Comparison of ENCODE assay signal across 10 mouse cellular contexts in the genomic region with DNA sequence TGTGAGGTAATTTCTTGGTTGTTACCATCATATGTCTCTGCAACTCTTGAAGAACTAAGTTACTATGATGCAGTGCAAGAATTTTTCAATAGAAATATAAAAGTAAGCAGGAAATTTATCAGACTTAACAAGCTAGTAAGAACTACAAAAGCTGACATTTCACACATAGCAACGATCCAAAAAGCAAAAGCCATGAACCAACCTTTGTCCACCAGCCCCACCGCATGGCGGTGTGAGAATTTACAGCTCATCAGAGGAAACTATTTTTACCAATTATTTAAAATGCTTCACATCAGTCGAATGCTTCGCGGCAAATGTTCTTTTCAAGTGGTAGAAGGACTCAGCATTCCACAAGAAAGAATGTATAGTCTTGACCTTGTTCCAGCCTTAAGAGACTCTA. TPM values are rescaled to one million over a fixed set of nuclear protein-coding genes. Genes with fewer than 3 reads are reported as not detected.
DNase-seq lines count a peak whose midpoint lies in the region; ATAC-seq lines count a peak whose summit lies in the region.
"Had no signal": no experiment of that assay in that cellular context is flagged by ENCODE, and none has a peak within 500 bp of the region (broad histone marks: within the 10 kb centered on the region; RNA-seq: fewer than 3 reads in every experiment).

No protein-coding gene starts in this region.

- no peak overlapping the region for H3K4me2 ChIP-seq in heart, embryonic 12.5 days
- no peak overlapping the region for H3K4me2 ChIP-seq in embryonic facial prominence, embryonic 14.5 days (ENCODE audit: low read depth, low read length)
- H3K4me2 ChIP-seq in midbrain, embryonic 13.5 days (replicated peaks), result no peak overlapping the region

- H3K4me1 ChIP-seq in heart, embryonic 12.5 days (replicated peaks), result no peaks in the 10 kb centered on the region
- H3K4me1 ChIP-seq in embryonic facial prominence, embryonic 14.5 days (ENCODE audit: control insufficient read depth, insufficient read depth, low read length), result no peaks in the 10 kb centered on the region
- no peaks in the 10 kb centered on the region for H3K4me1 ChIP-seq in midbrain, embryonic 13.5 days (replicated peaks)

- no peak overlapping the region for H3K4me3 ChIP-seq in heart, embryonic 12.5 days
- no peak overlapping the region for H3K4me3 ChIP-seq in embryonic facial prominence, embryonic 14.5 days (ENCODE audit: low read depth, low read length)
- no peak overlapping the region for H3K4me3 ChIP-seq in midbrain, embryonic 13.5 days (replicated peaks)

- H3K9me3 ChIP-seq in heart, embryonic 12.5 days (replicated peaks), result no peaks in the 10 kb centered on the region
- no peaks in the 10 kb centered on the region for H3K9me3 ChIP-seq in embryonic facial prominence, embryonic 14.5 days (ENCODE audit: control insufficient read depth, low read length)
- no peaks in the 10 kb centered on the region for H3K9me3 ChIP-seq in midbrain, embryonic 13.5 days

- no peak for ATAC-seq in heart, embryonic 12.5 days (ENCODE audit: insufficient number of reproducible peaks, low FRiP score)
- no peak for ATAC-seq in embryonic facial prominence, embryonic 14.5 days (ENCODE audit: low read depth)
- ATAC-seq in midbrain, embryonic 13.5 days, result no peak

- H3K36me3 ChIP-seq in heart, embryonic 12.5 days, result no peaks in the 10 kb centered on the region
- H3K36me3 ChIP-seq in embryonic facial prominence, embryonic 14.5 days (ENCODE audit: control insufficient read depth, insufficient read depth, low read length), result no peaks in the 10 kb centered on the region
- no peaks in the 10 kb centered on the region for H3K36me3 ChIP-seq in midbrain, embryonic 13.5 days

- H3K9ac ChIP-seq in heart, embryonic 12.5 days, result no peak overlapping the region
- H3K9ac ChIP-seq in embryonic facial prominence, embryonic 14.5 days (ENCODE audit: low read depth, low read length), result no peak overlapping the region
- H3K9ac ChIP-seq in midbrain, embryonic 13.5 days (replicated peaks), result no peak overlapping the region

- peak; percentile 22 to 81 for DNase-seq in heart, adult 18-20 months
- peak; percentile 26 for DNase-seq in urinary bladder, postnatal 14 days (ENCODE audit: low spot score)
- no peak for DNase-seq in urinary bladder, adult 2 months (ENCODE audit: low spot score)
- peak; percentile 74 for DNase-seq in embryonic facial prominence, embryonic 14.5 days (ENCODE audit: low spot score)
- DNase-seq in layer of hippocampus, postnatal 14 days (ENCODE audit: low spot score in 2 of 2), result peak; percentile 28 to 55
- DNase-seq in retina, postnatal 7 days (ENCODE audit: low read depth, low spot score), result peak; percentile 9

- H3K27ac ChIP-seq in heart, embryonic 12.5 days (ENCODE audit: poor library complexity, severe bottlenecking), result no peak overlapping the region
- no peak overlapping the region for H3K27ac ChIP-seq in embryonic facial prominence, embryonic 14.5 days (replicated peaks; ENCODE audit: low read depth, low read length)
- H3K27ac ChIP-seq in midbrain, embryonic 13.5 days, result no peak overlapping the region
- H3K27ac ChIP-seq: macrophage had no signal

- no peaks in the 10 kb centered on the region for H3K27me3 ChIP-seq in heart, embryonic 12.5 days (replicated peaks)
- H3K27me3 ChIP-seq in embryonic facial prominence, embryonic 14.5 days (replicated peaks; ENCODE audit: control insufficient read depth, insufficient read depth, low read length), result no peaks in the 10 kb centered on the region
- H3K27me3 ChIP-seq in midbrain, embryonic 13.5 days, result no peaks in the 10 kb centered on the region

- WGBS in heart, embryonic 12.5 days, result 33% methylated on average over 6 of the region's 6 CpGs
- 27% methylated on average over 6 of the region's 6 CpGs for WGBS in embryonic facial prominence, embryonic 14.5 days
- WGBS in midbrain, embryonic 13.5 days, result 38% methylated on average over 6 of the region's 6 CpGs

RNA-seq across cellular contexts. Expression of a gene that starts 58.3 kb away (rescaled TPM):
- total RNA-seq in heart, adult 18-20 months (2021), result not detected
- not detected in 2 replicates for polyA plus RNA-seq in heart, embryonic 12.5 days (2016; fragmentation: Nextera tagmentation; extraction: Ambion mirVana)
- polyA plus RNA-seq in urinary bladder, adult 2 months (2012; rRNA removed), result not detected in 2 replicates
- polyA plus RNA-seq in embryonic facial prominence, embryonic 14.5 days (2014; fragmentation: Nextera tagmentation; extraction: Ambion mirVana), result not detected in 2 replicates
- not detected for total RNA-seq in layer of hippocampus, postnatal 14 days (2021)
- polyA plus RNA-seq in midbrain, embryonic 13.5 days (2015; fragmentation: Nextera tagmentation; extraction: Ambion mirVana), result not detected in 2 replicates
- total RNA-seq: ES-E14 had no signal
- polyA plus RNA-seq: macrophage had no signal
